Mouse (Mus musculus) heart, postnatal 14 days (tissue): Measurements from ENCODE around the gene Ercc1. TPM values are rescaled to one million over a fixed set of nuclear protein-coding genes. Genes with fewer than 3 reads are reported as not detected.
A peak's percentile ranks its signal among the peaks of the same experiment; 100 is the strongest.

ENCODE experiments used
- DNase-seq, 2 experiments: peaks; one replicate each; pipeline ENCODE4 v3.0.0; 2021 to 2022
- intact Hi-C: fragments of 180-260 bp; cut with DNase I; formaldehyde crosslinking; loops from one replicate; pipeline ENCODE4 v1.15.1; 2025
- microRNA-seq, 2 experiments: library from miRNA; unstranded; fragments of <30 nt; microRNA quantifications; one replicate each; pipeline ENCODE4 v1.2.0; 2021 to 2022
- total RNA-seq, 2 experiments: library from RNA; stranded (reverse); gene quantifications; 2 replicates each; pipeline ENCODE4 v1.2.3; 2021

Ercc1 gene
- total RNA-seq, 2 experiments from 2014 or later = 41.1 to 48.0 TPM

GRCm38 (mm10) chr7:19402535-19403112 is 58.0 kb downstream of the Ercc1 start:
- intact Hi-C loops = loop anchor here (10.0 kb wide), 1 partner anchor 302 kb away; no protein-coding TSS in a partner anchor

GRCm38 (mm10) chr7:19403731-19404296 is 59.2 kb downstream of the Ercc1 start, which contains the start of gene Klc3:
Klc3 (minus strand) TSS chr7:19404104.
- intact Hi-C loops = loop anchor here (2.0 to 10.0 kb wide), 2 partner anchors 215 to 301 kb away; no protein-coding TSS in a partner anchor
- DNase-seq = peak; percentile 35 to 42

More at GRCm38 (mm10) chr7:19402535-19403112, 58.0 kb downstream of the Ercc1 start:
- no peak for DNase-seq

- DNase-seq = no peak
- intact Hi-C loops = loop anchor here (2.0 to 10.0 kb wide), 2 partner anchors 214 to 300 kb away; no protein-coding TSS in a partner anchor
Measured at GRCm38 (mm10) chr7:19404476-19404875, 59.9 kb downstream of the Ercc1 start, which contains the start of gene Ckm. Ckm (plus strand) TSS chr7:19404776.

GRCm38 (mm10) chr7:19405417-19405816 is 60.8 kb downstream of the Ercc1 start:
- peak; percentile 83 to 92 for DNase-seq
- intact Hi-C loops = loop anchor here (2.0 to 10.0 kb wide), 4 partner anchors 97 to 299 kb away; no protein-coding TSS in a partner anchor

Small RNAs within 50 kb of the gene (microRNA-seq; reads per million reads assigned to microRNA genes)
- 0 reads per million in 2 experiments for gene Mir343

Other genes with a start within 250 kb of the Ercc1 start
- under 1 TPM in 1 of 2 experiments, not detected in 1; 0.12 TPM for gene Gm4969, start 226.4 kb upstream of the Ercc1 start, total RNA-seq
- gene Fbxo46, start 224.9 kb upstream of the Ercc1 start, total RNA-seq = 1 to 10 TPM; 5.7 to 6.6 TPM
- gene Qpctl, start 195.5 kb upstream of the Ercc1 start, total RNA-seq = 1 to 10 TPM; 5.9 to 6.1 TPM
- 10 to 100 TPM; 62.8 to 70.8 TPM for gene Snrpd2, start 195.1 kb upstream of the Ercc1 start, total RNA-seq
- gene Gipr, start 178.7 kb upstream of the Ercc1 start, total RNA-seq = under 1 TPM; 0.37 to 0.55 TPM
- gene Eml2, start 168.4 kb upstream of the Ercc1 start, total RNA-seq = 10 to 100 TPM; 37.9 to 43.0 TPM
- gene Gpr4, start 132.2 kb upstream of the Ercc1 start, total RNA-seq = 10 to 100 TPM in 1 of 2 experiments, 1 to 10 TPM in 1; 9.9 to 11.2 TPM
- 10 to 100 TPM; 54.8 to 58.3 TPM for gene Opa3, start 116.4 kb upstream of the Ercc1 start, total RNA-seq
- gene Vasp, start 73.0 kb upstream of the Ercc1 start, total RNA-seq = 10 to 100 TPM; 55.7 to 59.1 TPM
- not detected for gene Ppm1n, start 64.7 kb upstream of the Ercc1 start, total RNA-seq
- gene Rtn2, start 62.2 kb upstream of the Ercc1 start, total RNA-seq = 100 to 1,000 TPM; 106 to 122 TPM
- gene Fosb, start 34.7 kb upstream of the Ercc1 start, total RNA-seq = 1 to 10 TPM in 1 of 2 experiments, under 1 TPM in 1; 0.60 to 1.2 TPM
- gene Cd3eap, start 14.7 kb downstream of the Ercc1 start, total RNA-seq = 1 to 10 TPM; 6.5 to 9.4 TPM
- 10 to 100 TPM; 25.0 to 28.4 TPM for gene Ppp1r13l, start 15.0 kb downstream of the Ercc1 start, total RNA-seq
- gene Ercc2, start 37.2 kb downstream of the Ercc1 start, total RNA-seq = 10 to 100 TPM; 12.4 to 15.7 TPM
- gene Klc3, start 59.3 kb downstream of the Ercc1 start, total RNA-seq = under 1 TPM; 0.45 to 0.63 TPM
- gene Ckm, start 60.0 kb downstream of the Ercc1 start, total RNA-seq = 1,000 to 10,000 TPM; 3,946 to 4,137 TPM
- 10 to 100 TPM; 23.3 to 25.0 TPM for gene Mark4, start 114.0 kb downstream of the Ercc1 start, total RNA-seq
- gene Exoc3l2, start 118.6 kb downstream of the Ercc1 start, total RNA-seq = 1 to 10 TPM in 1 of 2 experiments, under 1 TPM in 1; 0.79 to 1.1 TPM
- 1 to 10 TPM; 2.0 to 2.2 TPM for gene Bloc1s3, start 163.6 kb downstream of the Ercc1 start, total RNA-seq
- 10 to 100 TPM; 48.9 to 49.6 TPM for gene Trappc6a, start 163.6 kb downstream of the Ercc1 start, total RNA-seq
- not detected for gene Nkpd1, start 173.1 kb downstream of the Ercc1 start, total RNA-seq
- 10 to 100 TPM; 41.3 to 41.5 TPM for gene Ppp1r37, start 218.3 kb downstream of the Ercc1 start, total RNA-seq
- gene Zfp296, start 232.5 kb downstream of the Ercc1 start, total RNA-seq = under 1 TPM; 0.20 to 0.36 TPM
- 10 to 100 TPM; 45.6 to 49.8 TPM for gene Gemin7, start 232.8 kb downstream of the Ercc1 start, total RNA-seq